Comparison of ENCODE assay signal across 10 mouse cellular contexts in the genomic region with DNA sequence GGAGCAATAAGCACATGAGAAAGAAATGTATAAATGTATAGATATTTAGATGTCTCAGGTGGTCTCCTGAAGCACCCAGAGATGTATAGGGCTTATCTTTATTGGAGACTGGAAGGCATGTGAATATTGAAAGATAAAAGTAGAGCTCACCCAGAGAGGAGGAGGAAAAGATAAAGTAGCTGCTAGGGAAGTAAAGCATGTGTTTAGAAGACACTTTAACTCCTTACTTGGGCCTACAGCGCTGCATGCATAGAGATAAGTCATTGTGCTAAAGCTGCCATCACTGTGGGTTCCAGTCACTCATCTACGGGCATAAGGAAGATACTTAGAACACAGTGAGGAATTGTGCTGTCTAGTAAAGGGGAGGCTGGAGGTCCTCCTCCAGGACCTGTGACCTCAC.
"Had no signal": no experiment of that assay in that cellular context is flagged by ENCODE, and none has a peak within 500 bp of the region (broad histone marks: within the 10 kb centered on the region; RNA-seq: fewer than 3 reads in every experiment).

No protein-coding gene starts in this region.

- H3K27ac ChIP-seq: limb, embryonic 13.5 days; midbrain, embryonic 12.5 days had no signal

- H3K27me3 ChIP-seq: limb, embryonic 13.5 days; midbrain, embryonic 12.5 days had no signal

- H3K9ac ChIP-seq: limb, embryonic 13.5 days; midbrain, embryonic 12.5 days had no signal

- H3K4me2 ChIP-seq: limb, embryonic 13.5 days; midbrain, embryonic 12.5 days had no signal

- H3K9me3 ChIP-seq: limb, embryonic 13.5 days; midbrain, embryonic 12.5 days had no signal

- H3K4me3 ChIP-seq: limb, embryonic 13.5 days; midbrain, embryonic 12.5 days had no signal

- H3K4me1 ChIP-seq: limb, embryonic 13.5 days; midbrain, embryonic 12.5 days had no signal

- H3K36me3 ChIP-seq: limb, embryonic 13.5 days; midbrain, embryonic 12.5 days had no signal

- DNase-seq: kidney, adult 8-10 months; kidney, postnatal 25 days; lung, adult 18-20 months; lung, postnatal 36 days; right cerebral cortex, postnatal 14 days; thymus, postnatal 36 days had no signal

- ATAC-seq: intestine, postnatal 0 days; lung, postnatal 0 days had no signal
